Mouse (Mus musculus) right cerebral cortex, postnatal 4 days (tissue): ENCODE measurements around the gene Mpzl1.

ENCODE experiments used
- DNase-seq: peaks from one replicate; pipeline ENCODE4 v3.0.0-alpha.2; 2022

Mpzl1 gene

DNA sequence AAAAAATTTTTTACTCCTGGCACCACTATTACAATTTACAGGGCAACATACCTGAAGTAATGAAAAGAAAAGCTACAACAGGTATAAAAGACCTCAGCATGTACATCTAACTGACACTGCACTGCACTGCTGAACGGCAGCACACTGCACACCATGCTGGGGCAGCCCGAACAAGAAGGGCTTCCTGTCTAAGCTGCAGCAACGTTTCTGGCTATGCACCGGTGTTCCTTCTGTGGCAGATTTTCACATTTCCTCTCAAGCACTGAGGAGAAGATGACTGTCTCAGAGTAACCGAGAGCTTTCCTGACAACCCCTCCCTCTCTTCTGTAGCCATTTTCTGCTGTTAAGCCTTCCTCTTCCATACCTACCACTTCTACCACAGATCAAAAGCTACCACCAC is 21.6 kb downstream of the Mpzl1 start:
- DNase-seq: no peak

DNA sequence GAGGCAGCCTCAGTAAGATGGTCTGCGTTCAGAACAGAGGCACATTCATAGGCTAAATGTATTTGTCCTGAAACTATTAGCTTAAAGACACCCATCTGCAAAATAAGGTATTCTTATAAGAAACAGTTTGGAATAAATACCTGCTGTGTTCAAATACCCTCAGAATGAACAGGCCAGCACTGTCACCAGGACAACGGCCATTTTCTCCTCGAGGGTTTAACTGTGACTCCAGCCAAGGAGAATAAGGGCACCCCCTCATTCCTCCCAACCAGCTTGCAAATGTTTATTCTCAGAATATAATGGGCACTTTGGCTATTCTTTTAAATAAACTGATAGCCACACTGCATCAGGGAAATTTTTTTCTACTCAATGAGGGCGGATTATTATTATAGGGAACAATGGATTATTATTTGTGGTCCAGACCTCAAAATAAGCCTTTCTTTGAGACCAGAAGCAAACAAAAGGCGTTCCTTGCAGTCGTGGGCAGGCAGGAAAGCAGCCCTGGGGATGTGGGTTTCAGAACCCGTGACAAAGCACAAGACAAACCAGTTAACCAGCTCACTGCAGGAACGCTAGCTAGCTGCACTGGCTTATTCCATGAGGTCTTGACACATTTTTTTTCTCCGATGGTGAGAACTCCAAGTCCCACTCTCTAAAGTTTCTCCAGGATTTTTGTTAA is 23.9 kb downstream of the Mpzl1 start:
- no peak for DNase-seq

DNA sequence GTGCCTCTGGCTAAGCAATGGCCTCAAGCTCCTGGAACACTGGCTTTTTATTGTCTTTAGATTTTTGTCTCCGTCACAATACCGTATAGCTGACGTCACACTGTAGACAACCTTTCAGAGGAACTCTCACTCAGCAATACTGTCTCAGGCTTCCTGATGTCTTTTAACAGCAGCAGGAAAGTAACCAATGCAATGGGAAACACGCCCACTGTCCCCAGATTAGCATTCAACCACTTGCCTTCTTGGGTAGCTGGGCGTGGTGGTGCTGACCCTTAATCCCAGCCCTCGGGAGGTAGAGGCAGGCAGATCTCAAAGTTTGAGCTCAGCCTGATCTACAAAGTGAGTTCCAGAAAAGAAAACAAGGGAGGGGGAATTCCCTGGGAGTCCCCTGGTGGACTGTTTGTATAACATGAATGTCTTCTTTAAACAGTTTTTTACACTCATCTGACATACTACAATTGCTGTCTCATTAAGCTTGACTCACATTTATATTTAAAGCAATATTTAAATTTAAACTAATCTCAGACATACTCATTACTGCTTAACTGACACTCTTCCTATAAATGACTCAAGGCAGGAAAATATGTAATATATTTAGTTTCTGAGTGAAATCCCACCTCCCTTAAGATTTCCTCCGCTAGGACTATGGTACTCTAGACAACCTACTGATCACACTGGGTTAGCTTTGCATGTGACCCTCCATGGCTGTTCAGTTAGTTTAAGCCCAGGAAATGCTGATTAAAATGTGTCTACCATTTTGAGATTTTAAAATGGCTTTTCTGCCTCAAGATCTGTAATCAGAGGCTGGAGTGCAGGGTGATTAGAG is 24.6 kb downstream of the Mpzl1 start:
- no peak for DNase-seq

DNA sequence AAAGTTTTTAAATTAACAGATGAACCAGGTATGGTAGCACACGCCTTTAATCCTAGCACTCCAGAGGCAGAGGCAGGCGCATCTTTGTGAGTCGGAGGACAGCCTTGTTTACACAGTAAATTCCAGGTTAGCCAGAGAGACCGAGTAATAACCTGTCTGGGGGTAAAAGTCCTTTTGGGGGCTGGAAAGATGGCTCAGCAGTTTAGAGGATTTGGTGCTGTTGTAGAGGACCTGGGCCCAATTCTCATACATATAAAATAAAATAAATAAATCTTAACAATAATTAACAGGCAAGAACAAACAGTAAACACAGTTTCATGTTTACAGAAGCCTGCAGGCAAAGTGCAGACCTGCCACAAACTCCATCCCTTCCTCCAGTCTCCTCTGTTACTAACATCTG is 25.4 kb downstream of the Mpzl1 start:
- DNase-seq: no peak

DNA sequence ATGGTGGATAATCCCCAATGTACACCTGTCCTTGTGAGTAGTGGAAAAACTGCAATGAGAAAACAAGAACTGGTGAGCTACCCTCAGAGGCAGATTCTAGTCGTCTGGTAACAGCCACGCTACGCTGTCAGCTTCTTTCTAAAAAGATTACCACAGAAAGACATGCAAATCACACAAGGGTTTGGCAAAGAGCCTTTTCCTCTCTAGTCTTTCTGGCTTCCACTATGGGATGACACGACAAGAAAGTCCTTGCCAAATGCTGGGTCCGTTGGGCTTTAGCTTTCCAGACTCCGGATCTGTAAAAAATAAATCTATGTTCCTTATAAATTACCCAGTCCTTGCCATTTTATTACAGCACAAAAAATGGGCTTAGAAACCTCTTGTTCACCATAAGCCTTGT is 28.6 kb downstream of the Mpzl1 start:
- no peak for DNase-seq

DNA sequence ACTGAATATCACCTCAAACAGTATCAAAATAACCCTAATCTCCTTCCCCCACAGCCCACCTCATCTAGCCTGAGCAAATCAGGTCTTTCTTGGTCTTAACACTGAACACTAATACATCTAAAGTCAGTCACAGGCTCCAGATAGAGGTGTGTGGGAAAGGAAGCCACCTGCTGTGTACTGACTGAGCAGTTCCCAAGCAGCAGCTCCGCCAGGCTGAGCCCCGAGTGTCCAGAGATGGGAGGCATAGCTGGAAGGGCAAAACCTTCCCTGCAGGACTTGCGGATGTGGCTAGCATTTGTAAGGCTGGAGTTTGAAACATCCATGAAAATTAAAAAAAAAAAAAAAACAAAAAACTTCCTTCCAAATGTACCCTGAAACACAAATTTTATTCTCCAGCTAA is 29.2 kb downstream of the Mpzl1 start:
- DNase-seq: no peak

DNA sequence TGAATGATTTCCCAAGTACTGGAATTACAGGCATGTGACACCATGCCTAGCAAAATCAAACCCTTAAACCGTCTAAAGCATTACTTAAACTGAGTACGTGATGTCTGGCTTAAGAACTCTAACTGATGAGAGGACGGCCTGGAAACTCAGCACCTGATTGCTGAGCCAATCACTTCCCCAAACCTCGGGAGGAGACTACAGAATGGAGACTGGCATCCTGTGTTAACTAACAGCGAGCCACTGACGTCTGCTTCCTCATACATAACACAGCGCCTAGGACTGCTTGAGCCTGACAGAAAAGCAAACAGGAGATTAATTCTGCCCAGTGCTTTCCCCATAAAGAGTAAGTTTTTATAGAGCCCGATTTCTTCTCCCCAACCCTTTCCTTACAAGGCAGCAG is 30.1 kb downstream of the Mpzl1 start:
- no peak for DNase-seq

DNA sequence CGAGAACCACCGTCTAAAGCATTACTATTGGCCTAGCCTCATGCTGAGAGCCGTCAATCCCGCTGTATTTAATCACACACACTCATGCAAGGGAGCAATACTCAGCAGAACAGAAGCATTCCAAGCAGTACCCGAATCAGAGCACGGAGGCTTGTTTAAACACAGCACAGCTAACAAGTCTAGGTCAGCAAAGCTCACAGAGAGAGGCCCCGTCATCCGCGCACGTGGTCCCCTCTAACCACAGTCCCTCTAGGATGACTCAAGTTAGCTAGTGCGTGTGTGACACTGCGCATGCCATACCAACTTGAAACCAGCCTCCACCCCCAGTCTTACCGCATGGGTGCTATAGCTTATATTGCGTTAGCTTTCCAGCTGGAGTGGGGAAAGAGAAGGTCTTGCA is 31.1 kb downstream of the Mpzl1 start:
- DNase-seq: no peak

DNA sequence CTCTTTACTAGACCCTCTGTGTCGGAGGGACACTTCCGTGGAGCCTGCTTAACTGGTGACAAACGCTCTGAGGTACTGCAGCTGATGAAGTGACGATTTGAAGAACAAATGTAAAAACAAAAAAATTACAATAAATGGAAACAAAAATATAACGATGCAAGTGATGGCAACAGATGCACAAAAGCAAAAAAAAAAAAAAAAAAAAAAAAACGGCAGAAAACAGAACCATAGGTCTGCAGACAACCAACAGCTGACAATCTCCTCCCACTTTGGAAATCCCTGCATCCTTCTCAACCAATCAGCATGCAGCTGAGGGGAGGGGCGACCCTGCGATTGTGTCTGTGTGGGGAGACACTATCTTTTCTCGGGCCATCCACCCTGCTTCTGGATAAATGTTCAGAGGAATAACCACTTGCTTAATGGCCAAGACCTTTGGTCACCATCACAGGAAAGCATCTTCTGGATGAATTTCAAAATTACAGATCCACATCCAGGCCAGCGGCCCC is 32.5 kb downstream of the Mpzl1 start:
- no peak for DNase-seq

DNA sequence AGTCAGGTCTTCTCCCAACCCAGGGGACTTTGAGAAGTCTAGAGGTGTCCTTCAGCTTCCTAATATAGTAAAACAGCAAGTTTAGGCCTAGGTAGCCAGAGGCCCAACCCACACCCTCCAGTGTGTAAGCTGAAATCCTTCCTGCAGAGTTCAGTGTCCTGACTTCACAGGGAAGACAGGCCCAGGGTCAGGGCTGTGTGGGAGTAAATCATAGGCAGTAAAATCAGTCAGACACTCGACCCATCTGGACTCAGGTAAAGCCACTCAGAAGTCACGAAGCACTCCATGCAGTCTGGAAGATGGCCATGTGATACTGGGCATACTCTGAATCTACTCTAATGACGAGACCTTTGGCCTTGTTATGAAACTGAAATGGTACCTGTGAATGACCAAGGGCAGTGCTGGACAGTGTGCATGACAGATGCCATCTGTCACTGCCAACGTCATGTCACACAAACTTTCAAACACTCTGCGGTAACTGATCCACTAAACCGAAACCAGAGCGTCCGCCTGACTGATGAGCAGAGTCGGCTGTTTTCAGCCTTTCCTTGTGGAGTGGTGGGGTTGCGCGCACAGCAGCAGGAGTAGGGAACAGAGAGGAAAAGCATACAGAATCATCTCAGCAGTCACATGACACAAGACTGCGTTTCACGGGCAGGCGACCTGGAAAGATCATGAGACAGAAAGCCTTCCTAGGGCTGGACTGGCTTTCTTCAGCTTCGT is 39.5 kb downstream of the Mpzl1 start:
- no peak for DNase-seq

DNA sequence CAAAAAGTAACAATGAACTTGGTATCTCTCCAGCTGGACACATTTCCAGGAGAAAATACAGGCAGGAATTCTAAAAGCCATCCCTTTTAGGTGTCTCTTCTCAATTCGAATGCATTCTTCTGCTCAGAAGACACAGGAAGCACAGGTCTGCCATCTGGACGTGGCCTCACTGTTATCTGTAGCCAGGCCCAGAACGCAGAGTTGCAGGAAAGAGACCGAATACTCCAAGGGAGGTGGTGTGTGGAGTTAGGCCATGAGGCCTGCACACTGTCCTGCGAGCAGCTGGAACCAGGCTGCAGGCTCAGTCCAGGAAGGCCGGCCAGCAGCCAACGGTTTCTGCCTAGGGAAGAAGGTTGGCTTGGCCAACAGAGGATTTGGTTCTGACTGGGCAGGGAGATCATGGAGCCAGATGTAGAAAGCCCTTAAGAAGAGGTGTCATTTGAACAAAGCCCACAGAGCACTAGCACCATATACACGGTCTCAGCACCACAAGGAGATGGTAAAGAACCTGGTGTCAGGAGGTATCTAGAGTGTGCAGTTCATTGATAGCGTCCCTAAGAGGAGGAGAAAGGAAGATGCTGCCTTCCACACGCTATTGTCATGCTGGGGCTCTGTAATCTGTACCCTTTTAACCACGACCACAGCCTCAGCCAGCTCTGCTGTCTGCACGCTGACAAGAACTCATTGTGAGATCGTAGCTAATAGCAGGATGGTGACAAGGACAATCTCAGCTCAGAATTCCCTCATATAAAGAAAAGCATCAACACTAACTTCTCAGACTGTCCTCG is 41.8 kb downstream of the Mpzl1 start:
- no peak for DNase-seq

DNA sequence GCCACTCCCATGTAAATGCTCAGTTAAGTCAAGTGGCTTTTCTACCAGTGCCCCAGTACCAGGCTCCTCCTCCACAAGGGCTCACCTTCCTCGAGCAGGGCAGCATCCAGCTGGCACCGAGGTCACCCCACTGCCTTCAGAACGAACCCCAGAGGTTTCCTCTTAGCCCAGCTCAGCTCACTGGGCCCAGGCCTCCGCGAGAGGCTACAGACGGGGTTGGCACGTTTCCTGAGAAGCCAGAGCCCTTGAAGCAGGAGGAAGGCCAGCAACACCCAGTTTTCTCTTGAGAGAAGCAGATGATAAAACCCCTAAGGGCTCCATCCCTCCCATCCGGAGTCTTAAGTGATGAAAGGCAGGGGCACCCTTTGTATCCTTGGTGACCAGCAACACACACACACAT is 43.6 kb downstream of the Mpzl1 start:
- DNase-seq: no peak

DNA sequence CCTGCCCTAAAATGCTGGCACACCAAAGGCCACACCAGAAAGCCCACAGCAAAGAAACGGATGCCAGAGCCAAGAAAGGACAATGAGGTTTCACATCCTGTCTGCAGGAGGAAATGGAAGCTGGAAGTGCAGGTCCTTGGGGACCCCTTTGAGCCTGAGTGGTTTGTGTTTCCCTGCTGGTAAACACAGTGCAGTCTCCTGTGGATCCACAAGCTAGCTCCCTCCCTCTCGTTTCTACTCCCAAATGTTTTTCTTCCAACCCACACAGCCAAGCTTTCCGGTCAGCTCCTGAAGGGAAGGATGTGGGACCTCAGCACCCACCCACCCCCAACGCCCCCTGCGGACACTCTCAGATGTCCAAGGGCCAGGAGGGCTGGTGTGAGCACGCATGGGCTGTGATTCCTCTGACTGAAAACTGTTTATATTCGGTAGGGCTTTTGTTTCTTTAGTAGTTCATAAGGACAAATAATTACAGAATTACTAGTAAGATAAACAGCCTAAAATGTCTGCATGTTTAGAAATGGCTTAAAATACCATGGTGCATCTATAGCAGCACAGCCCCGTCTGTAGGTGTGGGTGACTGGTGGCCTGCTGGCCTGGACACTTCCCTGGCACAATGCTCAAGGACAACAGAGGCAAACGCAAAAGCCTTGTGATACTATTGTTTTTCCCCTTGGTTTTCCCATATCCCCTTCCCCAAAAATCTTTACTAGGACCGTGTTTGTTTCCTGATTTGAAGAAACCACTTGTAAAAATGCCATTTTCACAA is 44.9 kb downstream of the Mpzl1 start:
- no peak for DNase-seq

DNA sequence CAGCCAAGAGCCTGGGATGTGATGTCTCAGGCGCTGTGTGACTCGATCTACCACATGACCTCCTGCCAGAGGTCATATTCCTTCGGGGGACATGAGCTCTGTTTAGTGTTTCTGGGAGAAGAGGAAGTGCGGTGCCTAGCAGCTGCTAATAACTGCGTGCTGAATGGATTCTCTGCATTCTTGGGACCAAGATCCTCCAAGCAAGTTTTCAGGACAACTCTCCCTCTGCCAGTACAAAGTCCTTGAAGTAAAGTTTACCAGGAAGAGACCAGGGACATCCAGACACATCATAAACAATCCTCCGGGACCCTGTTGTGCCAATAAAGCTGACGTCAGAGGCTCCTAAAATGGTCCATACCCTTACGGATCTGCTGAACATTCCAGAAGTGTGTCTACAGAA is 46.5 kb downstream of the Mpzl1 start:
- DNase-seq: no peak

DNA sequence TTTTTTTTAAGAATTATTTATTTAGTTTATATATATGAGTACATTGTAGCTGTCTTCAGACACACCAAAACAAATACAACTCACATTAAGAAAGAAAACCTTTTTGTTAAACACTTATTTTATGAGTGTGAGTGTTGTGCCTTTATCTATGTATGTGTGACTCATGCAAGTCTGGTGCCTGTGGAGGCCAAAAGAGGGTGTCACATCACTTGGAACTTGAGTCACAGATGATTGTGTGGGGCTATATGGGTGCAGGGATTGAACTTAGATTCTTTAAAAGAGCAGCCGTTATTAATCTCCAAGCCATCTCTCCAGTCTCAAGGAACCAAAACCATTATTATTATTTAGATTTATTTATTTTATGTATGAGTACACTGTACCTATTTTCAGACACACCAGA is 48.0 kb downstream of the Mpzl1 start:
- no peak for DNase-seq

DNA sequence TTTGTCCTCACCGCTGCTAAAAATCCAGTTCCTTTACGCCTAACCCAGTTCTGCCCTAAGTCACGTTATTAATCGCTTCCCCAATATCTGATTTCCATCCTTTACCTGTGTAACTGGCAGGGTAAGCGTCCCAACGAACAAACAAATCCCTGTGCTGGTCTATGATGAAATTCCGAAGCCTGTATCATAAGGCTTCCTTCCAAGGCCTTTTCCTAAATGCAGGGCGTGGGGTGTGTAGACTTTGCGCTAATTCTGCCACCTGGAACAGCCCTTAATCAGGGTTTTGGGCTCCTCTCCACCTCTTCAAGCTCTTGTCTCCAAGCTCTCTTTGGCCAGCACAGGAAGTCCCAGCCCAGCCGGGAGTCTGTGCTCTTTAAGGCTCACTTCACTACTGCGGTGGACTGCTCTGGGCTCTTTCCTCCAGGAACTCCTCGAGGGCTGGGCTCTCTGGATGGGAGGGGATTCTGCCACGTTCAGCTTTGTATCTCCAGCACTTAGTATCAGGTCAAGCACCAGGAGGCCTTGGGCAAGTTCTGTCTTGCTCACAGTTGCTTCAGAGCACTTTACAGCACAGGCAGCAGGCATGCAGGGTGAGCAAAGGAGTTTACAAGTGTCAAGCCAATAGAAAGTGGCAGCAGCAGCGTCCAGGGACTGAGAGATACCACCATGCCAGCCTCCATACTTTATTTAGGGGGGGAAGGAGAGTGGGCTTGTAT is 48.8 kb downstream of the Mpzl1 start:
- no peak for DNase-seq

DNA sequence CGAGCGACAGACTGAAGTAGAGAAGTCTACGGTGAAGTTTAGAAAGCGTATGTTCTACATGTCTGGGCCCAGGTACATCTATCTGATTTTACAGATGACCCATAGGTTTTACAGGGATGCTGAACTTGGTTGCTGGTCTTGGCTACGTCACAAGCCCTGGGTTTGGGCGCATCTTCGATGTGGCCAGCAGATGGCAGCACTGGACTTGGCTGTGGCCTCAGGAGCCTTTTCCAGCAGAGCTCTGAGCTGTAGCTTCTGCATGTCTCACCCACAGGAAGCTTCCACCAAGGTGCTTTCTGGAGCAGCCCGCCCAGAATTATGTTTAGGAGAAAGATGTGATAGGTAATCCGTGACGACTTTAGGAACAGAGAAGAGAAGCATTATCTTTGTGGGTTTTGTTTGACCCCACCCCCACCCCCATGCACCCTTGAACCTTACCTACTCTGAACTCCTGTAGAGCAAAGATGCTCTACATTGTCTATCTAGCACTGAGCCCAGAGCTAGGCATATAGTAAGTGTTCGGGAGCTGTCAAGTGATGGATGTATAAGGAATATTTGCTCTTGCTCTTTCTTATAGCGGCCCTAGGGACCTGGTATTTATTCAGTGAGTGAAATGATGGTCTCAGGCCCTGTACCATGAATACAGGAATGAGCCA is 50.7 kb downstream of the Mpzl1 start:
- DNase-seq: peak; percentile 87

DNA sequence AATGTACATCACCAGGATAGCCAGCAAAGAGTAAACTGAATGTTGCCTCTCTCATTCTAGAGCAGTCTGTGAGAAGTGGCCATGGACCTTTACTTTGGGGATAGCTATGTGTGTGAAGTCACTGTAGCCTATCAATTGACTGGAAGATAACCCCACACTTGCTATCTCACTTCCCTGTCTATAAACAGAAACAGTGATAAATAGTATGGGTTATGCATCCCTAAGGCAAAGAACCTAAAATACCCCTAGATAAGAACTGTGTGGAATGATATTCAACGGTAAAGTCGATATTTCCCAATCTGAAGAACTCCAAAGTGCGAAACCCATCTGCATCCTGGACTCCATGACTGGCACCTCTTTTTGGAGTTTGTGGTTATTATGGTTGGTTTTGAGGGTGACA is 53.1 kb downstream of the Mpzl1 start:
- DNase-seq: no peak

DNA sequence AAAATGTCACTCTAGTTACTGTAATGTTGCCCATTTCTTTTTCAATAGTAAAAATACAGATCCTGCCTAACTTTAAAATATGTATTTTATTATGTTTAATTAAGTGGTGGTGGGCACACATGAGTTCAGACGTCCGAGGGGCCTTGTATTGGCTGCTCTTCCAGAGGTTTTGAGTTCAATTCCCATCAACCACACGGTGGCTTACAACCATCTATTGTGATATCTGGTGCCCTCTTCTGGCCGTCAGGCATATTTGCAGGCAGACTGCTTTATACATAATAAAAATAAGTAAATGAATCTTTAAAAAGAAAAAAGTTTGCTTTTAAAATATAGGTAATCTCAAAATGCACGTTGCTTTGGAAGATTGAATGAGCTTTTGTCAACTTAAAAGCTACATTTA is 55.0 kb downstream of the Mpzl1 start:
- no peak for DNase-seq

DNA sequence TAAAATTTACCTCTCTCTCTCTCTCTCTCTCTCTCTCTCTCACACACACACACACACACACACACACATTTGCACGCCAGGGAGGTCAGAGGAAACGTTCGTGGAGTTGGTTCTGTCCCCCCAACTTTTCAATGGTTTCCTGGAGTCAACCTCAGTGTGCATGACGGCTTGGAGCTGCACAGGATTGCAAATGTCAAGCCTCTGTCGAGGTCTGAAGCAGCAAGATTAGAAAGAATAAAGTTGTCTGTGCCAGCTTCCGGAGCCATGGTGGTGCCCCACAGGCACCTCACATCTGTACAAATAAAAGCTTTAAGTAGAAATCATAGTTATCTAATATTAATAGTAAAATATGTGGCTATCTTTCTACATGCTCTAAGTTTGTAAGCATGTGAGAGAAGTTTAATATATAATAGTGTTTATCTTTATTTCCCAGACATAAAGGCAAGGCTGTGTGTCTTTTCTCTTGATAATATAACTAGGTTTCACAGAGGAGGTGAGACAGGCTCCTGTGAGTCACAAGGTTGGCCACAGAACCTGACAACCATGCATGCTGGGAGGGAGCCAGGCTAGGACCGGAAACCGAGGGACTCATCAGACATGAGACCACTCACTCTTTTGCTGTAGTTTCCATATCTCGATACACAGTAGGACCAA is 57.8 kb downstream of the Mpzl1 start:
- DNase-seq: no peak
